Mouse (Mus musculus) skeletal muscle tissue, adult 2 months (tissue): ENCODE measurements at regions not wholly inside any gene's neighbourhood (a gene's known extent, or its start where the extent isn't known, plus 50 kb on each side); places are given as distances from the start of the nearest gene placed in this dataset.

Source experiments
- DNase-seq: peaks from one replicate; pipeline ENCODE4 v3.0.0-alpha.2; 2012; ENCODE audit warnings: low read depth, low spot score

DNA sequence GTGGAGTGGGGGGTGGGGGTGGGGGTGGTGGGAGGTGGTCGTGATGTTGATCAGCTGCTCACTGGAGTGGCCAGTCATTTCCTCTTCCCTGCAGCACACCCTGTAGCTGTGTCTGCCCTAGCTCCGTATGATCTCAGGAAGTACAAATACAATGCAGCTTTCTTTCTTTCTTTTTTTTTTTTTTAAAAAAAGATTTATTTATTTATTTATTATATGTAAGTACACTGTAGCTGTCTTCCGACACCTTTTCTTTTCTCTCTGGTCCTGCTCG lies 87.2 kb upstream of the Tex13c2 start:
- DNase-seq, result no peak

DNA sequence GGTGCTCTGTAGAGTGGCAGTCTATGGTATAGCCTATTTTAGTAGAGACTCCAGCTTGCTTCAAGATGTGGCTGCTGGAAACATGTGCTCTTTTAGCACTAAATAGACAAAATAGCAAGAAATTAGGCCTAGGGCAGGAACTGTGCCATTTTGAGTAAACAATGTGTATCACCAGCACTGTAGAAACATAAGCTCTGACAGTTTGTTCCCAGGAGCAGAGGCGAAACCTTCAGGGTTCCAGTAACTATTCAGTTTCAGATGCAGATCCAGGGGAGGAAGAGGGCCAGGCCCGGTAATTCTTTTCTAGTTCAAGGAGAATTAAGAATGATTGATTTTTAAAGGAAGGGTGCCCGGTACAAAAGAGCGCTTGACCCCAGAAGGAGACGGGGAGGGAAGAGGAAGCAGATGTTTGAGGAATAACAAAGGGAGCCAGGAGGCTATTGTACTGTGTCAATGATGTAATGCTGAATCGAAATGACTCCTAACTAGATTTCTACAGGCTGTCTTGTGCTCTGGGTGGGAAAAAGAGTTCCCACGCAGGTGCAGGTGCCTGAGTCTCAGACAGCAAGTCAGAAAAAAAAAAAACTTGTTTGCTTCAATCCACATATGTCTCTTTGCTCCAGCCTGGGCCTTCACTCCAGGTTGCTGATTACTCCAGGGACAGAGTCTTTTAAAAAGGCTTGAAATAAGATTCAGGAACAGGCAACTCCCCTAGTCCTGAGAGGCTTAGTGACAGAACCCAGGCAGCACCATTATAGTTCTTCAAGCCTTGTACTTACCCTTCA lies 57.4 kb upstream of the Tex13c2 start:
- no peak for DNase-seq
